Mouse (Mus musculus) lung, postnatal 0 days (tissue): ENCODE data around the gene Cbfa2t2.

Experiments used
- CTCF ChIP-seq: IDR thresholded peaks from 2 replicates; pipeline ENCODE4 v1.5.1; 2016; ENCODE audit warnings: antibody characterized with exemption, mild to moderate bottlenecking
- EP300 ChIP-seq: IDR thresholded peaks from 2 replicates; pipeline ENCODE4 v1.6.1; 2016; ENCODE audit warnings: antibody characterized with exemption, mild to moderate bottlenecking, control low read depth

DNA sequence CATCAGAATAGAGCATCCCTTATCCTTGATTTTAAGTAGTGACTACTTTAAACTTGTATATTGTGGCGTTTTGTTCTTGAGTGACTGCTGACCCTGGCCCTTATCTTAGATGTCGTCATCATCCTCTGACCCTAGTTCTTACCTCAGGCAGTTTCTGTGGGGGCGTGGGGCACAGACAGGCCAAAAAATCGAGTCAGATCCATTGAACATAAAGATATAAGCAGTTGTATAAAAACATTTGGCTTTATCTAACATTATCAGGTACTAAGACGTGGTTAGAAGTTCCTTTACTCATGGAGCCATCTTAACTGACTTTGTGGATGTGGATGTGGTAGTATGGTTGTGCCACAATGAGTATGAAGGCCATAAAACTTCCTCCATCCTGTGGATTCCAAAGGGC is 86.1 kb downstream of the Cbfa2t2 start:
- TF ChIP-seq CTCF (no peak), EP300 (no peak)
